Mouse (Mus musculus) midbrain, embryonic 11.5 days (tissue): ENCODE results near the gene Tmigd3. TPM values are rescaled to one million over a fixed set of nuclear protein-coding genes. Genes with fewer than 3 reads are reported as not detected.
A peak's percentile ranks its signal among the peaks of the same experiment; 100 is the strongest.
"Not testable (repeated sequence)": the region's sequence is repeated elsewhere in the genome, so short reads cannot be mapped to it uniquely, and the experiment has no call there.

Source experiments
- ATAC-seq: fragments of 200-750 bp; cut with Nextera tagmentation; 2 replicates; pipeline ENCODE4 v1.8.0; 2017; ENCODE audit warnings: moderate TSS enrichment, moderate library complexity; ENCODE audit not compliant: low FRiP score
- DNase-seq: peaks from one replicate; pipeline ENCODE4 v3.0.0; 2015; ENCODE audit warnings: low spot score; ENCODE audit errors: missing footprints
- H3K27ac ChIP-seq: fragments of 300-500 bp; sonication (generic); 2 replicates; pipeline ENCODE4 v1.5.1; 2014; ENCODE audit warnings: low read depth, low read length
- H3K27me3 ChIP-seq: fragments of 300-500 bp; sonication (generic); 2 replicates; pipeline ENCODE4 v1.6.1; 2014; ENCODE audit warnings: mild to moderate bottlenecking, low read length, moderate library complexity, mixed read lengths; ENCODE audit not compliant: control insufficient read depth, insufficient read depth
- H3K36me3 ChIP-seq: fragments of 300-500 bp; sonication (generic); 2 replicates; pipeline ENCODE4 v1.6.1; 2014; ENCODE audit warnings: mild to moderate bottlenecking, low read length, moderate library complexity, mixed read lengths; ENCODE audit not compliant: control insufficient read depth, insufficient read depth
- H3K4me1 ChIP-seq: fragments of 300-500 bp; sonication (generic); 2 replicates; pipeline ENCODE4 v1.6.1; 2014; ENCODE audit warnings: low read length; ENCODE audit not compliant: control insufficient read depth, insufficient read depth
- H3K4me2 ChIP-seq: fragments of 300-500 bp; sonication (generic); 2 replicates; pipeline ENCODE4 v1.6.1; 2014; ENCODE audit warnings: mild to moderate bottlenecking, moderate library complexity
- H3K4me3 ChIP-seq: fragments of 300-500 bp; sonication (generic); 2 replicates; pipeline ENCODE4 v1.5.1; 2014; ENCODE audit warnings: low read depth, low read length
- H3K9ac ChIP-seq: fragments of 300-500 bp; sonication (generic); 2 replicates; pipeline ENCODE4 v1.6.1; 2014; ENCODE audit warnings: low read length
- H3K9me3 ChIP-seq: fragments of 300-500 bp; sonication (generic); 2 replicates; pipeline ENCODE4 v1.6.1; 2016; ENCODE audit warnings: low read length; ENCODE audit not compliant: control insufficient read depth
- WGBS: fragments of 180-500 bp; shearing (Covaris S2); extraction: QIAGEN DNeasy Blood & Tissue Kit; methylation state at CpG from one replicate; pipeline ENCODE4 v1.1.7; 2014; 5-methylcytosine and 5-hydroxymethylcytosine counted together
- polyA plus RNA-seq: library from polyadenylated mRNA; unstranded; fragments of >200 nt; fragmentation: Nextera tagmentation; extraction: Ambion mirVana; gene quantifications from 2 replicates; pipeline ENCODE4 v1.2.1, GENCODE M21; 2014

Gene Tmigd3
- polyA plus RNA-seq, 1 experiment from 2014 or later: not detected

DNA sequence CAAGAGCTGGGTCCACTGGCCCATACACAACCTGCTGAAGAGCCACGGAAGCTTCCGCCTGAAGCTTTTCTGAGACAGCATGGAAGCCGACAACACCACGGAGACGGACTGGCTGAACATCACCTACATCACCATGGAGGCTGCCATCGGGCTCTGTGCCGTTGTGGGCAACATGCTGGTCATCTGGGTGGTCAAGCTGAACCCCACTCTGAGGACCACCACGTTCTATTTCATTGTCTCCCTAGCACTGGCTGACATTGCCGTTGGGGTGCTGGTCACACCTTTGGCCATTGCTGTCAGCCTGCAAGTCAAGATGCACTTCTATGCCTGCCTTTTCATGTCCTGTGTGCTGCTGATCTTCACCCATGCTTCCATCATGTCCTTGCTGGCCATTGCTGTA, 34.0 kb downstream of the Tmigd3 start:
- no peak overlapping the region for H3K9ac ChIP-seq
- H3K4me1 ChIP-seq: no peaks in the 10 kb centered on the region
- H3K4me3 ChIP-seq: no peak overlapping the region
- no peak overlapping the region for H3K4me2 ChIP-seq
- no peaks in the 10 kb centered on the region for H3K9me3 ChIP-seq
- no peaks in the 10 kb centered on the region for H3K27me3 ChIP-seq
- 93% methylated on average over 9 of the region's 9 CpGs for WGBS
- DNase-seq (no peak), ATAC-seq (no peak)
- H3K27ac ChIP-seq: no peak overlapping the region
- no peaks in the 10 kb centered on the region for H3K36me3 ChIP-seq

DNA sequence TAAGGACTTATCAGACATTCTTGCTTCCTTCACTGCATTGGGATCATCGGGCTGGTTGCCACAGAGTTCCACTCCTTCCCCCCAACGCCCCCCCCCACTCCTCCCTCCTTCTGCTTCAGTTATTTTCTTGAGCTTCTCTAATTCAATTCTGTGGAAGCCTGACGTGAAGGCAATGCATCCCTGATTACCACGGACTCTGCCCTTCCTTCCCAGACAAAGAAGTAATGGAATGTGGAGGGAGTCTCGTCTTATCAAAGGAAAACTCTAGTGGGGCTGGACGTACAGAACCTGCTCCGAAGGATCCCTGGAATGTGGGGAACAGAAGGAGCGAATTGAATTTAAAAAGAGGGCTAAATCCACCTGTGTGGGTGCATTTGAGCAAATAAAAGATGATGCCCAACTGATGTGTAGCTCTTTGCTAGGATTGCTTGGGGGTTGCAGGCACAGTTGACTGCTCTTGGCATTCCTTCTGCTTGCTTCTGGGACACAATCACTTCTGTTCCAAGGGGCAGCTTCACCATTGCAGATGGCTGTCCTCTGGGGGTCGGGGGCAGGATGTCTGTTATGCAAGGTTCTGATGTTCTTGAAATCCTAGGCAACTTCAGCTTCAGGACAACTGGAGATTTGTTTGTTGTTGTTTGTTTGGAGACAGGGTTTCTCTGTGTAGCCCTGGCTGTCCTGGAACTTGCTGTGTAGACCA, 37.4 kb downstream of the Tmigd3 start:
- Histone ChIP-seq H3K4me1 (no peaks in the 10 kb centered on the region), H3K4me3 (no peak overlapping the region), H3K27ac (no peak overlapping the region), H3K9ac (no peak overlapping the region), H3K36me3 (no peaks in the 10 kb centered on the region), H3K4me2 (no peak overlapping the region), H3K27me3 (no peaks in the 10 kb centered on the region), H3K9me3 (no peaks in the 10 kb centered on the region)
- 57% methylated on average over 9 of the region's 9 CpGs for WGBS
- DNase-seq (peak; percentile 78), ATAC-seq (no peak)

DNA sequence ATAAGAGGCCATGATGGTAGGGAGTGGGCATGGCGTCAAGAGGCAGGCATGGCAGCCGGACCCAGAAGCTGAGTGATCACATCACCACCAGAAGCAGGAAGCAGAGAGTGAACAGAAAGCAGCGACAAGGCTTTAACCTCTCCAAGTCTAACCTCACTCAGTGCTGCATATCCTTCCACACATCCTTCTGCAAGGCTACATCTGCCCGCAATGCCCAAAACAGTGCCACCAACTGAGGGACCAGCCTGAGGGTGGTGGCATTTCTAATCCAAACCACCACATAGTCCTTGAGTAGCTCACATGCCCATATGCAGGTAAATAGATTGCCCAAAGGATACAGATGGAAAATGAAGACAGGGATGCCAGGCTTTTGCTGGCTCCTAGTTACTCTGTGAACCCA, 38.3 kb downstream of the Tmigd3 start:
- no peaks in the 10 kb centered on the region for H3K36me3 ChIP-seq
- ATAC-seq (no peak), DNase-seq (no peak)
- no peaks in the 10 kb centered on the region for H3K27me3 ChIP-seq
- no peaks in the 10 kb centered on the region for H3K9me3 ChIP-seq
- H3K4me1 ChIP-seq: no peaks in the 10 kb centered on the region
- H3K4me2 ChIP-seq: no peak overlapping the region
- no peak overlapping the region for H3K4me3 ChIP-seq
- WGBS: 94% methylated on average over 4 of the region's 4 CpGs
- H3K27ac ChIP-seq: no peak overlapping the region
- H3K9ac ChIP-seq: no peak overlapping the region

- 83% methylated on average over 11 of the region's 11 CpGs for WGBS
- Histone ChIP-seq H3K4me1 (no peaks in the 10 kb centered on the region), H3K9ac (no peak overlapping the region), H3K4me2 (no peak overlapping the region), H3K27me3 (no peaks in the 10 kb centered on the region), H3K36me3 (no peaks in the 10 kb centered on the region), H3K9me3 (no peaks in the 10 kb centered on the region), H3K4me3 (no peak overlapping the region), H3K27ac (no peak overlapping the region)
- ATAC-seq (no peak), DNase-seq (no peak)
These were observed 40.0 kb downstream of the Tmigd3 start for GRCm38 (mm10) chr3:105910519-105911190.

DNA sequence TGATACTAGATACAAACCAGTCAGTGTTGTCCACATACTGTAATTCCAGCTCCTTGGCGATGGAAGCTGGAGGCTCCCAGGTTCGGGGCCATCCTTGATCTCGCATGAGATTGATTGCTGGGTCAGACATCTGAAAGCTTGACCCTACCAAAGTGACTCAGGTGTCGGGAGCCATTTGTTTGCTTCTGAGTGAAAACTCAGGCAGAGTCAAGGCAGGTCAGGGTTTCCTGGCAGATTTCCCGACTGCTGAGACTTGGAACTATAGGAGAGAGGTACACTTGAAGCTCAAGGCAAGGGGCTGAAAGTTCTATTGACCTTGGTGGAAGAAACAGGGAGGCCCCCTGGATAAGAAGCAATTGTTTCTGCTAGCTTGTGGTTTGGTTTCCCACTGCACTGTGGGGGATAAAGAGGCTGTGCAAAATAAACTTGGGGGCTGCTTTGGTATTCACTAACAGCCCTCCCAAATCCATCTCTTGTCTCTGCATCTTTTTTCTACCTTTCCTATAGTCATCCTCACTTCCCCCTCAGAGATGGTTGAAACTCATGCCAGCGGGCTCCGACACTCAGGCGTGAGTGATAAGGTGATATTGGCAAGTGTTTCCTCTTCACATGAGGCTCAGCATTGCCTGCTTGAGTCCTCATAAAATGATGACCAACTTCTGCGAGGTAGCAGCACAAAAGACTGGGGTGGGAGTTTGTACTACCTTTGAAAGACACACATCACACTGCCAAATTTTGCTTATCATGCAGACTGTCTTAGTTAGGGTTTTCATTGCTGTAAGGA, 41.6 kb downstream of the Tmigd3 start:
- H3K27me3 ChIP-seq: no peaks in the 10 kb centered on the region
- H3K4me2 ChIP-seq: no peak overlapping the region
- no peak overlapping the region for H3K9ac ChIP-seq
- no peak overlapping the region for H3K27ac ChIP-seq
- no peak overlapping the region for H3K4me3 ChIP-seq
- DNase-seq: peak; percentile 26
- H3K9me3 ChIP-seq: no peaks in the 10 kb centered on the region
- no peak for ATAC-seq
- H3K4me1 ChIP-seq: no peaks in the 10 kb centered on the region
- H3K36me3 ChIP-seq: no peaks in the 10 kb centered on the region
- WGBS: 85% methylated on average over 9 of the region's 9 CpGs

DNA sequence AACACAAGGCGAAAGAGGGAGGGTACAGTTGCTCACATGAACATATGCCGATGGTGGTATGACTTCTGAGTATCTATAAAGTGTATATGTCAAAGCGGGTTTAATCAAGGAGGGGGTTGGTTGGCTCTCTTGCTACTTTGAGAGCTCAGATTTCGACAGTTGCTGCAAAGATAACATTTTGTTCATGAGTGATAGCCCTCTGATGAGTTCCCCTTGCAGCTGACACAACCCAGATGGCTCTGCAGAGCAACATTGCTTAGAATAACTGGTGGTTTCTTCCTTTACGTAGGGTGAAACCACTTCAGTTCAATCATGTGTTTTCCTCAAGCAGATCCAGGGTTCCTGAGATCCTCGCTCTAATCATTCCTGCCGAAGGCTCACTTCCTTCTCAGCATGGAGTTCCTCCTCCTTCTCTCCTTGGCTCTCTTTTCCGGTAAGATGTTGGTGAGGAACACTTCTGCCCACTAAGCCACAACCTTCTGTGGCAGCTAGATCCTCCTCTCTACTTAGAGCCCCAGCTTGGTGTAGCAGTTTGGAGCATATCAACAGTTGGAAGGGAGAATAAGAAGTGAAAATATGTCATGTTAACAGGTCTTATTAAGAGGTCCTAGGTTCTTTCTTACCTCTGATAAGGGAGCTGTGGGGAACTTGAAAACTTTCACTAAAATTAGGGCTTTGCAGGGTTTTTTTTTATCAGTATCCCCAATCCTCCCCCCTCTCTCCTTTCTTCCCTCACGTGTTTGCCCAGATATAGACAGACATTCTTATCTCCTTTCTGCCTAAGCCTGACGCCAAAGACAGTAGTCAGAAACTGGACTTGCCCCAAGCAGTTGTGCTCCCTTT, 43.4 kb downstream of the Tmigd3 start:
- H3K27ac ChIP-seq: no peak overlapping the region
- 79% methylated on average over 10 of the region's 10 CpGs for WGBS
- no peak overlapping the region for H3K4me3 ChIP-seq
- no peak for ATAC-seq
- no peaks in the 10 kb centered on the region for H3K27me3 ChIP-seq
- H3K9me3 ChIP-seq: no peaks in the 10 kb centered on the region
- no peak overlapping the region for H3K9ac ChIP-seq
- no peak overlapping the region for H3K4me2 ChIP-seq
- H3K4me1 ChIP-seq: no peaks in the 10 kb centered on the region
- H3K36me3 ChIP-seq: no peaks in the 10 kb centered on the region
- DNase-seq: peak; percentile 67

- WGBS: 55% methylated on average over 1 of the region's 1 CpGs
- peak; percentile 60 for DNase-seq
- Histone ChIP-seq H3K4me3 (no peak overlapping the region), H3K27me3 (no peaks in the 10 kb centered on the region), H3K36me3 (no peaks in the 10 kb centered on the region), H3K9me3 (no peaks in the 10 kb centered on the region), H3K27ac (no peak overlapping the region), H3K4me1 (no peaks in the 10 kb centered on the region), H3K4me2 (no peak overlapping the region), H3K9ac (no peak overlapping the region)
- no peak for ATAC-seq
These were observed 44.6 kb downstream of the Tmigd3 start for GRCm38 (mm10) chr3:105915281-105915680.

GRCm38 (mm10) chr3:105916455-105916854, 45.8 kb downstream of the Tmigd3 start:
- ATAC-seq, H3K9me3 ChIP-seq, DNase-seq, H3K27me3 ChIP-seq, H3K36me3 ChIP-seq, H3K9ac ChIP-seq, H3K4me1 ChIP-seq, H3K27ac ChIP-seq, H3K4me3 ChIP-seq, H3K4me2 ChIP-seq: not testable (repeated sequence)
